Mouse (Mus musculus) hindbrain, embryonic 15.5 days (tissue): ENCODE measurements at regions not wholly inside any gene's neighbourhood (a gene's known extent, or its start where the extent isn't known, plus 50 kb on each side); places are given as distances from the start of the nearest gene placed in this dataset.

Experiments used
- ATAC-seq: fragments of 200-750 bp; cut with Nextera tagmentation; 2 replicates; pipeline ENCODE4 v1.8.0; 2017; ENCODE audit warnings: low read depth, moderate number of reproducible peaks, moderate TSS enrichment; ENCODE audit not compliant: low FRiP score
- H3K27ac ChIP-seq: fragments of 300-500 bp; sonication (generic); replicated peaks from 2 replicates; pipeline ENCODE4 v1.5.1; 2015; ENCODE audit warnings: mild to moderate bottlenecking, inconsistent platforms
- H3K27me3 ChIP-seq: fragments of 300-500 bp; sonication (generic); 2 replicates; pipeline ENCODE4 v1.6.1; 2015; ENCODE audit warnings: control low read depth, inconsistent platforms
- H3K36me3 ChIP-seq: fragments of 300-500 bp; sonication (generic); 2 replicates; pipeline ENCODE4 v1.6.1; 2015; ENCODE audit warnings: control low read depth, inconsistent platforms
- H3K4me1 ChIP-seq: fragments of 300-500 bp; sonication (generic); replicated peaks from 2 replicates; pipeline ENCODE4 v1.6.1; 2015; ENCODE audit warnings: control low read depth, inconsistent platforms
- H3K4me2 ChIP-seq: fragments of 300-500 bp; sonication (generic); 2 replicates; pipeline ENCODE4 v1.6.1; 2015; ENCODE audit warnings: moderate library complexity, mild to moderate bottlenecking, inconsistent platforms
- H3K4me3 ChIP-seq: fragments of 300-500 bp; sonication (generic); 2 replicates; pipeline ENCODE4 v1.5.1; 2015; ENCODE audit warnings: mild to moderate bottlenecking, inconsistent platforms
- H3K9ac ChIP-seq: fragments of 300-500 bp; sonication (generic); 2 replicates; pipeline ENCODE4 v1.6.1; 2015; ENCODE audit warnings: inconsistent platforms
- H3K9me3 ChIP-seq: fragments of 300-500 bp; sonication (generic); 2 replicates; pipeline ENCODE4 v1.6.1; 2016; ENCODE audit warnings: control low read depth, inconsistent platforms
- WGBS: fragments of 180-500 bp; shearing (Covaris S2); methylation state at CpG from one replicate; pipeline ENCODE4 v1.1.7; 2015; 5-methylcytosine and 5-hydroxymethylcytosine counted together

GRCm38 (mm10) chr19:55011341-55011740 lies 115.7 kb downstream of the Gpam start:
- H3K36me3 ChIP-seq = no peaks in the 10 kb centered on the region
- WGBS = 92% methylated on average over 14 of the region's 14 CpGs
- H3K9me3 ChIP-seq = no peaks in the 10 kb centered on the region; the same call in 1 of the 2 replicates

GRCm38 (mm10) chr19:55008463-55009146 lies 118.4 kb downstream of the Gpam start:
- Histone ChIP-seq H3K4me2 (no peak overlapping the region), H3K9me3 (no peaks in the 10 kb centered on the region; the same call in 1 of the 2 replicates), H3K27me3 (no peaks in the 10 kb centered on the region), H3K4me3 (no peak overlapping the region), H3K27ac (no peak overlapping the region), H3K36me3 (no peaks in the 10 kb centered on the region), H3K4me1 (no peaks in the 10 kb centered on the region), H3K9ac (no peak overlapping the region)
- no peak for ATAC-seq
- WGBS = 85% methylated on average over 3 of the region's 3 CpGs

More at GRCm38 (mm10) chr19:55011341-55011740, 115.7 kb downstream of the Gpam start:
- Histone ChIP-seq H3K4me1 (no peaks in the 10 kb centered on the region), H3K9ac (no peak overlapping the region), H3K4me2 (no peak overlapping the region), H3K27ac (no peak overlapping the region), H3K27me3 (no peaks in the 10 kb centered on the region), H3K4me3 (no peak overlapping the region)
- ATAC-seq = no peak

- no peak overlapping the region for H3K4me3 ChIP-seq
- no peaks in the 10 kb centered on the region for H3K27me3 ChIP-seq
- no peak for ATAC-seq
- H3K36me3 ChIP-seq = no peaks in the 10 kb centered on the region
- H3K4me2 ChIP-seq = no peak overlapping the region
- no peak overlapping the region for H3K27ac ChIP-seq
- no peaks in the 10 kb centered on the region for H3K9me3 ChIP-seq
- no peak overlapping the region for H3K9ac ChIP-seq
- 78% methylated on average over 3 of the region's 3 CpGs for WGBS
- H3K4me1 ChIP-seq = no peaks in the 10 kb centered on the region
Measured at GRCm38 (mm10) chr19:54989982-54990381, 137.1 kb downstream of the Gpam start.

- Histone ChIP-seq H3K4me3 (no peak overlapping the region), H3K9ac (no peak overlapping the region), H3K27ac (no peak overlapping the region), H3K4me1 (no peaks in the 10 kb centered on the region), H3K4me2 (no peak overlapping the region), H3K36me3 (no peaks in the 10 kb centered on the region), H3K27me3 (no peaks in the 10 kb centered on the region), H3K9me3 (no peaks in the 10 kb centered on the region)
- 88% methylated on average over 2 of the region's 2 CpGs for WGBS
- no peak for ATAC-seq
Measured at GRCm38 (mm10) chr19:54984541-54984940, 142.5 kb downstream of the Gpam start.

- no peak overlapping the region for H3K9ac ChIP-seq
- ATAC-seq = no peak
- no peak overlapping the region for H3K27ac ChIP-seq
- no peaks in the 10 kb centered on the region for H3K36me3 ChIP-seq
- H3K9me3 ChIP-seq = no peaks in the 10 kb centered on the region
- 75% methylated on average over 4 of the region's 4 CpGs for WGBS
- no peak overlapping the region for H3K4me2 ChIP-seq
- H3K4me3 ChIP-seq = no peak overlapping the region
- H3K27me3 ChIP-seq = no peaks in the 10 kb centered on the region
- H3K4me1 ChIP-seq = no peaks in the 10 kb centered on the region
Measured at GRCm38 (mm10) chr19:54982801-54983200, 144.2 kb downstream of the Gpam start.

GRCm38 (mm10) chr19:54971440-54972211 lies 155.4 kb downstream of the Gpam start:
- 60% methylated on average over 6 of the region's 6 CpGs for WGBS
- H3K9me3 ChIP-seq = no peaks in the 10 kb centered on the region
- no peak overlapping the region for H3K4me2 ChIP-seq
- no peak overlapping the region for H3K27ac ChIP-seq
- H3K36me3 ChIP-seq = no peaks in the 10 kb centered on the region
- no peaks in the 10 kb centered on the region for H3K4me1 ChIP-seq
- no peaks in the 10 kb centered on the region for H3K27me3 ChIP-seq
- ATAC-seq = no peak
- H3K9ac ChIP-seq = no peak overlapping the region
- H3K4me3 ChIP-seq = no peak overlapping the region

GRCm38 (mm10) chr19:54958328-54958727 lies 168.7 kb downstream of the Gpam start:
- no peak overlapping the region for H3K4me3 ChIP-seq
- no peaks in the 10 kb centered on the region for H3K9me3 ChIP-seq
- WGBS = 92% methylated on average over 5 of the region's 5 CpGs
- no peak overlapping the region for H3K9ac ChIP-seq
- ATAC-seq = no peak
- no peaks in the 10 kb centered on the region for H3K4me1 ChIP-seq
- H3K27ac ChIP-seq = no peak overlapping the region
- no peaks in the 10 kb centered on the region for H3K27me3 ChIP-seq
- H3K4me2 ChIP-seq = no peak overlapping the region
- no peaks in the 10 kb centered on the region for H3K36me3 ChIP-seq

- no peaks in the 10 kb centered on the region for H3K4me1 ChIP-seq
- ATAC-seq = no peak
- no peaks in the 10 kb centered on the region for H3K9me3 ChIP-seq
- H3K4me3 ChIP-seq = no peak overlapping the region
- H3K36me3 ChIP-seq = no peaks in the 10 kb centered on the region
- H3K4me2 ChIP-seq = no peak overlapping the region
- no peaks in the 10 kb centered on the region for H3K27me3 ChIP-seq
- WGBS = 56% methylated on average over 2 of the region's 2 CpGs
- no peak overlapping the region for H3K27ac ChIP-seq
- no peak overlapping the region for H3K9ac ChIP-seq
Measured at GRCm38 (mm10) chr19:54955096-54955495, 171.9 kb downstream of the Gpam start.

GRCm38 (mm10) chr19:54952546-54952945 lies 174.5 kb downstream of the Gpam start:
- H3K27ac ChIP-seq = no peak overlapping the region
- peaks cover 12% of the 10 kb centered on the region; the same call in 1 of the 2 replicates for H3K4me1 ChIP-seq
- no peak overlapping the region for H3K4me2 ChIP-seq
- H3K4me3 ChIP-seq = no peak overlapping the region
- ATAC-seq = no peak
- 81% methylated on average over 2 of the region's 2 CpGs for WGBS
- H3K36me3 ChIP-seq = no peaks in the 10 kb centered on the region
- no peaks in the 10 kb centered on the region for H3K27me3 ChIP-seq
- H3K9me3 ChIP-seq = no peaks in the 10 kb centered on the region
- no peak overlapping the region for H3K9ac ChIP-seq

GRCm38 (mm10) chr19:54948359-54949127 lies 178.5 kb downstream of the Gpam start:
- peak; percentile 74 for ATAC-seq
- H3K27me3 ChIP-seq = no peaks in the 10 kb centered on the region
- no peak overlapping the region for H3K4me3 ChIP-seq
- no peaks in the 10 kb centered on the region for H3K9me3 ChIP-seq
- no peaks in the 10 kb centered on the region for H3K36me3 ChIP-seq
- H3K4me2 ChIP-seq = no peak overlapping the region
- WGBS = 42% methylated on average over 7 of the region's 7 CpGs
- peaks cover 12% of the 10 kb centered on the region; the same call in 1 of the 2 replicates for H3K4me1 ChIP-seq
- no peak overlapping the region for H3K9ac ChIP-seq
- H3K27ac ChIP-seq = peak overlapping the region; percentile 46; the same call in 1 of the 2 replicates

GRCm38 (mm10) chr19:54947583-54947982 lies 179.5 kb downstream of the Gpam start:
- 89% methylated on average over 3 of the region's 3 CpGs for WGBS

GRCm38 (mm10) chr19:54932579-54932978 lies 194.5 kb downstream of the Gpam start:
- Histone ChIP-seq H3K4me1 (no peaks in the 10 kb centered on the region), H3K36me3 (no peaks in the 10 kb centered on the region), H3K4me3 (no peak overlapping the region), H3K9me3 (no peaks in the 10 kb centered on the region), H3K9ac (no peak overlapping the region), H3K4me2 (no peak overlapping the region), H3K27ac (no peak overlapping the region), H3K27me3 (no peaks in the 10 kb centered on the region)
- WGBS = 74% methylated on average over 5 of the region's 5 CpGs
- ATAC-seq = no peak

More at GRCm38 (mm10) chr19:54947583-54947982, 179.5 kb downstream of the Gpam start:
- Histone ChIP-seq H3K4me1 (peaks cover 12% of the 10 kb centered on the region; the same call in 1 of the 2 replicates), H3K27ac (no peak overlapping the region), H3K9ac (no peak overlapping the region), H3K9me3 (no peaks in the 10 kb centered on the region), H3K4me3 (no peak overlapping the region), H3K27me3 (no peaks in the 10 kb centered on the region), H3K4me2 (no peak overlapping the region), H3K36me3 (no peaks in the 10 kb centered on the region)
- no peak; the same call in 1 of the 2 replicates for ATAC-seq
